Mouse (Mus musculus) hindbrain, embryonic 11.5 days (tissue): ENCODE measurements around the gene Rpn2. TPM values are rescaled to one million over a fixed set of nuclear protein-coding genes. Genes with fewer than 3 reads are reported as not detected.
A peak's percentile ranks its signal among the peaks of the same experiment; 100 is the strongest.

Source experiments
- ATAC-seq: fragments of 200-750 bp; cut with Nextera tagmentation; 2 replicates; pipeline ENCODE4 v1.8.0; 2017; ENCODE audit warnings: mild to moderate bottlenecking, moderate TSS enrichment, moderate library complexity; ENCODE audit not compliant: low FRiP score
- DNase-seq: peaks from one replicate; pipeline ENCODE4 v3.0.0-alpha.2; 2015; ENCODE audit warnings: low spot score
- H3K27ac ChIP-seq: fragments of 300-500 bp; sonication (generic); 2 replicates; pipeline ENCODE4 v1.5.1; 2014; ENCODE audit warnings: mild to moderate bottlenecking, low read depth, low read length
- H3K27me3 ChIP-seq: fragments of 300-500 bp; sonication (generic); 2 replicates; pipeline ENCODE4 v1.6.1; 2014; ENCODE audit warnings: mild to moderate bottlenecking, low read length, moderate library complexity, mixed read lengths; ENCODE audit not compliant: control insufficient read depth, insufficient read depth
- H3K36me3 ChIP-seq: fragments of 300-500 bp; sonication (generic); 2 replicates; pipeline ENCODE4 v1.6.1; 2014; ENCODE audit warnings: mild to moderate bottlenecking, low read length, moderate library complexity, mixed read lengths; ENCODE audit not compliant: control insufficient read depth, insufficient read depth
- H3K4me1 ChIP-seq: fragments of 300-500 bp; sonication (generic); replicated peaks from 2 replicates; pipeline ENCODE4 v1.6.1; 2014; ENCODE audit warnings: low read length, mixed read lengths; ENCODE audit not compliant: control insufficient read depth, insufficient read depth
- H3K4me2 ChIP-seq: fragments of 300-500 bp; sonication (generic); replicated peaks from 2 replicates; pipeline ENCODE4 v1.6.1; 2014; ENCODE audit warnings: mild to moderate bottlenecking, low read depth, low read length
- H3K4me3 ChIP-seq: fragments of 300-500 bp; sonication (generic); 2 replicates; pipeline ENCODE4 v1.5.1; 2014; ENCODE audit warnings: low read depth, low read length
- H3K9ac ChIP-seq: fragments of 300-500 bp; sonication (generic); 2 replicates; pipeline ENCODE4 v1.6.1; 2014; ENCODE audit warnings: low read depth, low read length
- H3K9me3 ChIP-seq: fragments of 300-500 bp; sonication (generic); 2 replicates; pipeline ENCODE4 v1.6.1; 2016; ENCODE audit warnings: low read length; ENCODE audit not compliant: control insufficient read depth
- WGBS: fragments of 180-500 bp; shearing (Covaris S2); extraction: QIAGEN DNeasy Blood & Tissue Kit; methylation state at CpG from one replicate; pipeline ENCODE4 v1.1.7; 2014; 5-methylcytosine and 5-hydroxymethylcytosine counted together
- polyA plus RNA-seq: library from polyadenylated mRNA; unstranded; fragments of >200 nt; fragmentation: Nextera tagmentation; extraction: Ambion mirVana; gene quantifications from 2 replicates; pipeline ENCODE4 v1.2.1, GENCODE M21; 2014

Rpn2 gene
- polyA plus RNA-seq, 1 experiment from 2014 or later: 227 TPM

DNA sequence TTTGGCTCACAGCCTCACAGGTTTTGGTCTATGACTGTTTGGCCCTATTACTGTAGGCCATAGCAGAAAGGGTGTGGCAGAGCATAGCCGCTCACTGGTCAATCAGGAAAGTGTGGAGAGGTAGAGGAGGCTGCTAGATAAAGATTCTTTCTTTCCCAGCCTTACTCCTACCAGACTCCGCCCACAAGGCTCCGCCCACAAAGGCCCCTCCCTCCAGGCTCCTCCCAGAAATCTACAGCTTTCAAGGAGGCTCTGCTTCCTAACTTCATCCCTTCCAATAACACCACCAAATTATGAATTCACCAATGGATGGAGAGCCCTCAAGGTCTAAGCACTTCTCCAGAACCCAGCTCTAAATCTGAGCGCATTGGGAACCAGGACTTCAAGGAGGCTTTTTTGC is 74.4 kb downstream of the Rpn2 start:
- peaks cover 2% of the 10 kb centered on the region; the same call in 1 of the 2 replicates for H3K4me1 ChIP-seq
- no peak overlapping the region for H3K27ac ChIP-seq
- no peak for ATAC-seq
- no peak for DNase-seq
- no peaks in the 10 kb centered on the region for H3K9me3 ChIP-seq
- WGBS: 81% methylated on average over 4 of the region's 4 CpGs
- H3K36me3 ChIP-seq: no peaks in the 10 kb centered on the region
- no peak overlapping the region for H3K4me2 ChIP-seq
- H3K9ac ChIP-seq: no peak overlapping the region
- H3K4me3 ChIP-seq: no peak overlapping the region
- H3K27me3 ChIP-seq: no peaks in the 10 kb centered on the region

DNA sequence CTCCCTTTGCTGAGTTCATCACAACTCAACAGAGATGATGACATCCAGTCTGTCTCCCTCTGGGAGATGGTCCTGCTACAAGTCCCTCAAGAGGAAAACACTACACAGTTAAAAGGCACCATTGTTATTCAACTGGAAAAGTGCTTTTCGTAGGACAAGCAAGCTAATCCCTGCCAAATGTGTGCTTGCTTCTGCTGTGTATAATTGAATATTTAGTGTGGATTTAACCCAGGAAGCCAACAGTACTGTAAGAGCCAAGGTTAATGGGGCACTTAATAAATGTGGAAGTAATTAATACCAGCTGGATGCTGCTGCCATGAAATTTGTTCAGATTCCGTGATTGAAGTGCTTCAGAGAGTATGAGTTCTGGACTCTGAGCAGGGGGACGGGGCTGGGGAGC is 75.3 kb downstream of the Rpn2 start:
- no peak overlapping the region for H3K4me2 ChIP-seq
- no peak overlapping the region for H3K27ac ChIP-seq
- ATAC-seq (no peak), DNase-seq (no peak)
- H3K9me3 ChIP-seq: no peaks in the 10 kb centered on the region
- H3K4me1 ChIP-seq: peaks cover 2% of the 10 kb centered on the region; the same call in 1 of the 2 replicates
- H3K27me3 ChIP-seq: no peaks in the 10 kb centered on the region
- no peak overlapping the region for H3K4me3 ChIP-seq
- 65% methylated on average over 3 of the region's 3 CpGs for WGBS
- no peaks in the 10 kb centered on the region for H3K36me3 ChIP-seq
- no peak overlapping the region for H3K9ac ChIP-seq

DNA sequence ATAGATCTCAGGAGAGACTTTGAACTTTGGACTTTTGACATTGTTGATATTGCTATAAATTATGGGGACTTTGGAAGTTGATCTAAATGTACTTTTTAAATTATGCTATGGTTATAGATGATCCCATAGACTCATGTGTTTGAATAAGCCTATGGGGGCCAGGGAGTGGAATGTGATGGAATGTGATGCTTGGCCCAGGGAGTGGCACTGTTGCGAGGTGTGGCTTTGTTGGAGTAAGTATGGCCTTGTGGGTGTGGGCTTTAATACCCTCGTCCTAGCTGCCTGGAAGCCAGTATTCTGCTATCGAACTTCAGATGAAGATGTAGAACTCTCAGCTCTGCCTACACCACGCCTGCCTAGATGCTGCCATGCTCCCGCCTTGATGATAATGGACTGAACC is 81.2 kb downstream of the Rpn2 start:
- Histone ChIP-seq H3K9ac (no peak overlapping the region), H3K27me3 (no peaks in the 10 kb centered on the region), H3K4me1 (no peaks in the 10 kb centered on the region), H3K36me3 (no peaks in the 10 kb centered on the region), H3K27ac (no peak overlapping the region), H3K4me2 (no peak overlapping the region), H3K9me3 (no peaks in the 10 kb centered on the region), H3K4me3 (no peak overlapping the region)
- no peak for DNase-seq
- ATAC-seq: no peak
- 82% methylated on average over 5 of the region's 5 CpGs for WGBS

GRCm38 (mm10) chr2:157363031-157363430 is 84.2 kb downstream of the Rpn2 start:
- WGBS: 81% methylated on average over 3 of the region's 3 CpGs
- no peak for DNase-seq
- no peaks in the 10 kb centered on the region for H3K36me3 ChIP-seq
- no peaks in the 10 kb centered on the region for H3K27me3 ChIP-seq
- H3K4me1 ChIP-seq: 0 out of 2 replicates have a peak, but pooled peaks cover 1% of the 10 kb centered on the region
- H3K9me3 ChIP-seq: no peaks in the 10 kb centered on the region
- no peak overlapping the region for H3K4me3 ChIP-seq
- no peak overlapping the region for H3K9ac ChIP-seq
- no peak overlapping the region for H3K27ac ChIP-seq
- ATAC-seq: no peak
- no peak overlapping the region for H3K4me2 ChIP-seq

GRCm38 (mm10) chr2:157366762-157367161 is 87.9 kb downstream of the Rpn2 start:
- no peaks in the 10 kb centered on the region for H3K27me3 ChIP-seq
- H3K9ac ChIP-seq: no peak overlapping the region; the same call in 1 of the 2 replicates
- H3K27ac ChIP-seq: no peak overlapping the region
- no peak for ATAC-seq
- WGBS: 89% methylated on average over 9 of the region's 9 CpGs
- H3K4me3 ChIP-seq: no peak overlapping the region
- DNase-seq: no peak
- no peaks in the 10 kb centered on the region for H3K9me3 ChIP-seq
- H3K4me1 ChIP-seq: peaks cover 6% of the 10 kb centered on the region
- no peak overlapping the region for H3K4me2 ChIP-seq
- no peaks in the 10 kb centered on the region for H3K36me3 ChIP-seq

DNA sequence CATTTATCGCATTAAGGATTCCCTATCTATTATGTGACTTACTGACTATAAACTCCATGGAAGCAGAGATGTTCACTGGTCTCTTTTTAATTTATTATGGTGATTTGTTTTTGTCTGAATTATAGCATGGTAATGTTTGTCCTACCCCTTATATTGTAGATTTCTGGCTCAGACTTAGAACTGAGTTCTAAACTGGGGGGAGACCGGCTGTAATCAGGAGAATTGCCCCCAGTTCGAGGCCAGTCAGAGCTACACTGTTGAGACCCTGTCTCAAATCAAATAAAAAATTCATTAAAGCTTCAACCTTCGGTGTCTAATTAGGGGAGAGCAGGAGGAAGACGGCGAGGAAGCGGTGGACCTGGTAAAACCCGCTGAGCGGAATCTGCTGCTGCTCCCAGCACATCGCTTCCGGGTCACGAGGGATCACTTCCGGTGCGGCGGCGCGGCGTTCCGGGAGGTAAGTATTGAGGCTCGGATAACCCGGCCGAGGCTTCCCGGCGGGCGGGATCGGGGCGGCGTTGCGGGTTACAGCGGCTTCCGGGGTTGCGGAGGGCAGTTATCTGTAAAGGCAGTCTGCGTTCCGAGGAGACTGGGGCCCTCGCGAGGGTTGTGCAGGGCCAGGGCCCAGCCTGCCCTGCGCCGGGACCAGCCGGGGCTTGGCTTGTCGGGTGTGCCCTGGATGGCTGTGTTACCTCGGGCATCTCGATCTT is 88.5 kb downstream of the Rpn2 start, which contains the start of gene Manbal:
Gene Manbal, plus strand, starts transcription at position 411 of the 710 bp plus-strand sequence.
- H3K4me1 ChIP-seq: peaks cover 6% of the 10 kb centered on the region
- H3K27me3 ChIP-seq: no peaks in the 10 kb centered on the region
- peak; percentile 94 for DNase-seq
- 4% methylated on average over 42 of the region's 42 CpGs for WGBS
- H3K36me3 ChIP-seq: no peaks in the 10 kb centered on the region
- peak within 1 kb of the TSS; percentile 79 for H3K4me3 ChIP-seq
- H3K27ac ChIP-seq: peak within 1 kb of the TSS; percentile 87
- H3K4me2 ChIP-seq: peak within 1 kb of the TSS; percentile 87
- no peaks in the 10 kb centered on the region for H3K9me3 ChIP-seq
- peak within 1 kb of the TSS; percentile 92 for H3K9ac ChIP-seq
- peak; percentile 87 for ATAC-seq

- peak overlapping the region; percentile 87 for H3K27ac ChIP-seq
- peaks cover 6% of the 10 kb centered on the region for H3K4me1 ChIP-seq
- peak overlapping the region; percentile 92 for H3K9ac ChIP-seq
- ATAC-seq (no peak; the same call in 1 of the 2 replicates), DNase-seq (no peak)
- H3K4me2 ChIP-seq: peak overlapping the region; percentile 87
- peak overlapping the region; percentile 79 for H3K4me3 ChIP-seq
- H3K9me3 ChIP-seq: no peaks in the 10 kb centered on the region
- no peaks in the 10 kb centered on the region for H3K36me3 ChIP-seq
- WGBS: 13% methylated on average over 13 of the region's 13 CpGs
- H3K27me3 ChIP-seq: no peaks in the 10 kb centered on the region
Measured at GRCm38 (mm10) chr2:157367991-157368390, 89.2 kb downstream of the Rpn2 start.

GRCm38 (mm10) chr2:157371696-157372095 is 92.9 kb downstream of the Rpn2 start:
- H3K4me3 ChIP-seq: no peak overlapping the region
- H3K36me3 ChIP-seq: no peaks in the 10 kb centered on the region
- no peaks in the 10 kb centered on the region for H3K27me3 ChIP-seq
- no peak for DNase-seq
- 83% methylated on average over 6 of the region's 6 CpGs for WGBS
- H3K27ac ChIP-seq: no peak overlapping the region
- H3K9ac ChIP-seq: no peak overlapping the region
- no peak for ATAC-seq
- peaks cover 6% of the 10 kb centered on the region for H3K4me1 ChIP-seq
- no peaks in the 10 kb centered on the region for H3K9me3 ChIP-seq
- no peak overlapping the region for H3K4me2 ChIP-seq

- Histone ChIP-seq H3K27ac (no peak overlapping the region), H3K4me3 (no peak overlapping the region), H3K4me2 (no peak overlapping the region), H3K4me1 (peaks cover 1% of the 10 kb centered on the region), H3K9me3 (no peaks in the 10 kb centered on the region), H3K9ac (no peak overlapping the region), H3K27me3 (no peaks in the 10 kb centered on the region), H3K36me3 (no peaks in the 10 kb centered on the region)
- ATAC-seq (no peak), DNase-seq (no peak)
- WGBS: 95% methylated on average over 3 of the region's 3 CpGs
Measured at GRCm38 (mm10) chr2:157373681-157374080, 94.9 kb downstream of the Rpn2 start.
